Mouse (Mus musculus): ENCODE results near the gene Chic2. TPM values are rescaled to one million over a fixed set of nuclear protein-coding genes. Genes with fewer than 3 reads are reported as not detected.

Chic2 gene
- polyA plus RNA-seq, 1 experiment from 2014 or later, result 40.0 TPM

DNA sequence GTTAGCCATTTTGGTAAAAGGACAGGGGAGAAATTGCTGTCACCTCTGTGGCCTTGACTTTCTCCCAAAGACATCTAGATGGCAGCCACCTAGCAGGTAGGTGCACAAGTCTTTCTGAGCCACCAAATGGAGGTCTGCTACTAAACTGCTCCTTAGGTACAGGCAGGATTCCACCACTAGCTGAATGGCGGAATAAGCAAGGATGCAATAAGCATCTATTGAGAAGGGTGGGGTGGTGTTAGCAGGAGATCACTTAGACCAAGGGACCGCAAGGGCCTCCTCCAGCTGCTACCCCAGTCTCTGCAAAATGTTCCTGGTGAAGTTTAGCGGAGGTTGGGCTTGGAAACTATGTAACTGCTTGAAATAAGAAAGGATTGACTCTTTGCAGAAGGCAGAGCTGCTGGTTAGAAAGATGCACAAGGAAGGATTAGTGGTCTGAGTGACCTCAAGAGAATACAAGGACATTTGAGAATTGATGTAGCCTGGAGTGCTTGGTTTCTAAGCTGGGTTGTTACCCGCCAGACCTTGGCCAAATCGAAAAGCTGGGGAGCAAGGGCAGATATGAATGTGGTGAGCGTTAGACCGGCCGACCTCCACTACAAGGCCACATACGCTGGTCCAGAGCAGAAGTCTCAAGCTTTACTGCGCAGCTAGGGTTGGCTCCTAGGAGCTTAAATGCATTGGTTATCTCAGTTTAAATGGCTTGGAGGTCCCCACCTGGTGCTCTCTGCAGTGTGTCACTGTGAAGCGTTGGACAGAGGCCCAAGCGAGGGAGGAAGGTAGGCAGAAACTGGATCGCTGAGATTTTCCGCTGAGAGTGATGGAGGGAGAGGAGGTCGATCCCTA lies 30.2 kb upstream of the Chic2 start:
- Histone ChIP-seq H3K27me3 (ENCODE audit: low read depth, poor library complexity, severe bottlenecking) (peaks cover 100% of the 10 kb centered on the region), H3K4me3 (peak overlapping the region; percentile 44), H3K36me3 (no peaks in the 10 kb centered on the region), H3K9me3 (replicated peaks) (no peaks in the 10 kb centered on the region), H3K27ac (no peak overlapping the region), H3K4me1 (peaks cover 63% of the 10 kb centered on the region)
- under 1% methylated on average over 15 of the region's 15 CpGs for WGBS
- DNase-seq (ENCODE audit: low spot score), result peak; percentile 65

DNA sequence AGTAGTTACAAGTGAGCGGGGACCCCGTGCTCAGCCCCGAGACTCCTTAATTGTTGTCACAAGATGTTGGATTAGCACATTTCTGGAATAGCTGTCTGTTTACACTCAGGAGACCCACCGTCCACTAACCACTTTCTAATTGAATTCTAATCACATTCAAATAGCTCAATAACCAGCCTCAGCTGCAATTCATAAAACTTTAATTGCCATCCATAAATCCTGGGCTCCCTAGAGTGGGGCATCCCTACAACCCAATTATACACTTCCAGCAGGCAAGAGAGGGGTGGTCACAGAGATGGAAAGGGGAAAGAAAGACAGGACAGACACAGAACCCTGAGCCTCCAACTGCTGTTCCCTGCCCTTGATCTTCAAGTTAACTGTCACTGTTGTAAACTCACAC lies 29.6 kb upstream of the Chic2 start:
- H3K4me1 ChIP-seq, result peaks cover 60% of the 10 kb centered on the region
- H3K9me3 ChIP-seq (replicated peaks), result no peaks in the 10 kb centered on the region
- H3K27ac ChIP-seq, result no peak overlapping the region
- H3K4me3 ChIP-seq, result no peak overlapping the region
- peaks cover 100% of the 10 kb centered on the region for H3K27me3 ChIP-seq (ENCODE audit: low read depth, poor library complexity, severe bottlenecking)
- DNase-seq (ENCODE audit: low spot score), result peak; percentile 47
- WGBS, result 1% methylated on average over 4 of the region's 4 CpGs
- no peaks in the 10 kb centered on the region for H3K36me3 ChIP-seq

DNA sequence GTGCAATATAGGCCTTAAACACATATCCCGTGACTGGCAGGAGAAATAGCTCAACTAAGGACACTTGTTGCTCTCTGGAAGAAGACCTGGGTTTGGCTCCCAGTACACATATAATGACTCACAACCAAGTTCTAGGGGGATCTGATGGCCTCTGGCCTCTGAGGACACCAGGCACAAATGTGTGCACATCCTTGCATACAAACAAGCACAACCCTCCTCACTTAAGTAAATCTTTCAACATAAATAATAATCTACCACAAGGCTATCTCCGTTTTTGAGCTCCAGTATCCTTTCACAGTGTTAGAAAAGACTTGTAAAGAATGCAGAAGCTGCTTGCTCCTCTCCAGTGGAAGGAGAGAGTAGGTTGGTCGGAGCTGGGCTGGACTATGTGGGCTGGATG lies 29.1 kb upstream of the Chic2 start:
- Histone ChIP-seq H3K4me3 (no peak overlapping the region), H3K27me3 (ENCODE audit: low read depth, poor library complexity, severe bottlenecking) (peaks cover 100% of the 10 kb centered on the region), H3K36me3 (no peaks in the 10 kb centered on the region), H3K27ac (no peak overlapping the region), H3K4me1 (peaks cover 60% of the 10 kb centered on the region), H3K9me3 (replicated peaks) (no peaks in the 10 kb centered on the region)
- peak; percentile 31 for DNase-seq (ENCODE audit: low spot score)
- 8% methylated on average over 3 of the region's 3 CpGs for WGBS

DNA sequence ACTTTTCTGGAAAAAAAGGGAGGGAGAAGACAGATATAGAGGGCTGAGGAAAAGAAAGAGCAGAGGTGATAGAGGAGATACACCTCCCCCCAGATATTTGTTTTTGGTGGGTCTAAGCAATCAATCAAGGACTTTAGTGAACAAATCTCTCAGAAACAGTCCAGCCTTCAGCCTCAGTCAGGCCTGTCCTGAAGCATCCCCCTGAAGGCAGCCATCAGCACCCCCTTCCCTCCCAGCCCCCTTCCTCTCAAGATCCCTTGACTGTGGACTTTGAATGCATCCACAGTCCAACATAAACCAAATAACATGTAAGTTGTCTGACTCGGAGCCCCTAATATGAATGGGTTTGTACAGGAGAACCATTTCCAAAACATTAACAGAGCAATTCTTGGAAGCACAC lies 28.6 kb upstream of the Chic2 start:
- peaks cover 60% of the 10 kb centered on the region for H3K4me1 ChIP-seq

DNA sequence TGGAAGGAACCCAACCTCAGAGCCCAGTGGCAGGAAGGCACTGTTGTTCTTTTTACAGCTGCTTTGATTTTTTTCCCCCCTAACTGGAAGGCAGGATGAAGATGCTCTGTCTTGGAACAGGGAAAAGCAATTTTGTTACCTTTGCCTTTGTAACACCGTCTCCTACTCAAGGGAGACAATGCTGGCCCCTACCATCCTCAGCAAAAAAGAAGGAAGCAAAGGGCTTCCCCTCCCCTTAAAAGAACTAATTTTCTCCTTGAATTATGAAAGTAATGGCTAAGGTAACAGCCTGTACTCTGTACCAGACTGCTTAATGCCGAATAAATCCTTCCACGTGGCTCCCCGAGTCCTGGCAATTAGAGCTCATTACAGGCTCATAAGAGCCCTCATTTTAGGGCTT lies 28.0 kb upstream of the Chic2 start:
- H3K36me3 ChIP-seq, result no peaks in the 10 kb centered on the region
- H3K4me1 ChIP-seq, result peaks cover 62% of the 10 kb centered on the region
- 0% methylated on average over 4 of the region's 4 CpGs for WGBS
- H3K27me3 ChIP-seq (ENCODE audit: low read depth, poor library complexity, severe bottlenecking), result peaks cover 100% of the 10 kb centered on the region
- H3K4me3 ChIP-seq, result no peak overlapping the region
- H3K9me3 ChIP-seq (replicated peaks), result no peaks in the 10 kb centered on the region
- no peak overlapping the region for H3K27ac ChIP-seq
- no peak for DNase-seq (ENCODE audit: low spot score)

More for the DNA sequence above, 28.6 kb upstream of the Chic2 start:
- WGBS, result 19% methylated on average over 1 of the region's 1 CpGs
- Histone ChIP-seq H3K9me3 (replicated peaks) (no peaks in the 10 kb centered on the region), H3K36me3 (no peaks in the 10 kb centered on the region), H3K27me3 (ENCODE audit: low read depth, poor library complexity, severe bottlenecking) (peaks cover 100% of the 10 kb centered on the region), H3K4me3 (no peak overlapping the region), H3K27ac (no peak overlapping the region)
- DNase-seq (ENCODE audit: low spot score), result no peak

DNA sequence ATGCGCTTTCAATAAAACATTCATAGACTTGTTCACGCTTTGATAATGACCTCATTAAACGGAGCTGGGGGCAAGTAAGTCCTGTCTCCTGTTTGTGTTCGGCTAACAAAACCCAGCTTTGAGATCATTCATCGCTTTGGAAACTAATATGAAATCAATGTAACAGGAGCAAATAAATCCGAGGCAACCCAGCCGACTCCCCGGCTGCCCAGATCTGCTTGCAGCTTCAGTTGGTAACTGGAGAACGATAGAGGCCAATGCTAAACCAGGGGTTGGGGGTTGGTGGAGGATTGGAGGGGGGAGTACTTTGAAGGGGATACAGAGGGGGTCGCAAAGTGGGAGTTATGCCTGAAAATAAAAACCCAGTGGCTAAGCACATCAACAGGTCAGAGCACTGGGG lies 27.4 kb upstream of the Chic2 start:
- Histone ChIP-seq H3K27me3 (ENCODE audit: low read depth, poor library complexity, severe bottlenecking) (peaks cover 100% of the 10 kb centered on the region), H3K4me1 (peaks cover 67% of the 10 kb centered on the region), H3K4me3 (no peak overlapping the region), H3K36me3 (no peaks in the 10 kb centered on the region), H3K27ac (no peak overlapping the region), H3K9me3 (replicated peaks) (no peaks in the 10 kb centered on the region)
- 1% methylated on average over 10 of the region's 10 CpGs for WGBS
- DNase-seq (ENCODE audit: low spot score), result peak; percentile 46

DNA sequence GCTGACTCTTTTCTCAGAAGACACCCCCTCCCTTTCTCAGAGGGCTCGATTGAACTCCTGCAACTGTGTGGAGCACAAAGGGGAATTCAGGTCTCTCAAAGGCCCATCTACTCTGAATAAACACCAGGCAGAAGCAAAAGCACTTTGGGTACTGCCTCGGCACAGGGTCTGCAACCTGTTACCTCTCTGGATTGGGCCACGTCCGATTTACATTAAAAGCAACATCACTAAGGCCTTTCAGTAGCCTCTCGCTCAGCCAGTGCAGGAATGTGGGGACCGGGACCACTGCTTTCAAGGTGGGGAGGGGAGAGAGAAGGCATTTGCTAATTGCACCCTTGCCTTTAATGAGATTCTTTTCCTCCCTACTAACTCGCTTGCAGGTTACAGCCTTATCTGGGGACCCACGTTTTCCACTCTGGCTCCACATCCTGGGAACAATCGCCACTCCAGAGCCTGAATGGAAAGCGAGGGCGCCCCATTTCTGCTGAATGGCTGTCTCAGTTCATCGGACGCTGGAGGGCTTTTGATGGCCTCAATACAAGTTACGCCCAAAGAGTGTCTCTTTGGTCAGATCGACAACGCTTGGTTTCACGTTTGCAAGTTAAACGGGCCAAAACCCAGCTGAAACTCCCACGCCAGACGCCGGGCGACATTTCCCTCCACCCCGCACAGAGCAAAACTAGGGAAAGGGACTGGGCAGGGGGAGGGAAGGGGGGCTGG lies 26.2 kb upstream of the Chic2 start:
- H3K4me1 ChIP-seq, result peaks cover 65% of the 10 kb centered on the region
- H3K27me3 ChIP-seq (ENCODE audit: low read depth, poor library complexity, severe bottlenecking), result peaks cover 100% of the 10 kb centered on the region
- no peak overlapping the region for H3K27ac ChIP-seq
- H3K4me3 ChIP-seq, result peak overlapping the region; percentile 32
- under 1% methylated on average over 23 of the region's 23 CpGs for WGBS
- no peaks in the 10 kb centered on the region for H3K36me3 ChIP-seq
- peak; percentile 62 for DNase-seq (ENCODE audit: low spot score)
- H3K9me3 ChIP-seq (replicated peaks), result no peaks in the 10 kb centered on the region

DNA sequence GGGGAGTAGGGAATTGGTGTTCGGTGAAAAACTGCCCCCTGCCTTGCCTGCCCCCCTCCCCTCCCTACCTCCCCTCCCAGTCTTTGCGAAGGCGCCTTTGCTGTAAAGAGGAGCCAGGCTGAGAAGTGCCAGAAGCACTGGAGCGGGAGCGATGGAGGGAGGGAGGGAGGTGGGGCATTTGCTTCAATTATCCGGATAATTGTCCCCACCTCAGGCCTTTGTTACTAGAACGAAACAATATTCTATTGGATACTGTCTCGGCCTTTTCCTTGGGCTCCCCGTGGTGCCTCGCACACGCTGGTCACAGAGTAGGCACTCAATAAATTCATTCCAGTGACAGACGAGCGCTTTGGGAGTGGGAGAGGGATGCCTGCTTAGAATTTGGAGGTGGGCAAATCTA lies 25.6 kb upstream of the Chic2 start:
- no peaks in the 10 kb centered on the region for H3K36me3 ChIP-seq
- WGBS, result 0% methylated on average over 13 of the region's 13 CpGs
- DNase-seq (ENCODE audit: low spot score), result no peak
- H3K4me3 ChIP-seq, result peak overlapping the region; percentile 32
- peaks cover 59% of the 10 kb centered on the region for H3K4me1 ChIP-seq
- H3K9me3 ChIP-seq (replicated peaks), result no peaks in the 10 kb centered on the region
- no peak overlapping the region for H3K27ac ChIP-seq
- peaks cover 100% of the 10 kb centered on the region for H3K27me3 ChIP-seq (ENCODE audit: low read depth, poor library complexity, severe bottlenecking)

DNA sequence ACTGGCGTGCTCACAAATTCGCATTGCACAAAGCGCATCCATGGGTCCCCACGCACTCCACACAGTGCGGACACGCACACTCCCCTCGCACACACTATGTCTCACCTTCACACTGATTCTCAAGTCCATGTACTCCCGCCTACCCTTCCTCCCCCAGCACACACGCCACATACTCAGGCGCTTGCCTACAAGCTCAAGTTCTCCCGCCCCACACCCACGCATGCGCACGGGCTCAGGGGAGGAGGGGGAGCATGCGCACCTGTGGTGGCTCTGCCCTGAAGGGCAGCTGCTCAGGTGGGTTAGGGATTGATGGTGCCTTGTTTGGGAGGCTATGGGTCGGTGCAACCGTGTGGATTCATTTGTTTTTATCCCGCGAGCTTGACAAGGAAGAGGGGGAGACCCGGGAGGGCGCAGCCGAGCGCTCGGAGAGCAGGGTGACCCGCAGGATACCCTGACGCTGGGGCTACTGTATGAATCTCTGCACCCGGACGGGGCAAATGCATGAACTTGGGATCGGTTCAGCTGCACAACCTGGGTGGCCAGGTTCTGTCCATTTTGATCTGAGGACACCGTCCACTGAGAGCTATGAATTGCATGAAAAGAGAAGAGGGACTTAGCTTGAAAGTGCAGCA lies 22.7 kb upstream of the Chic2 start:
- Histone ChIP-seq H3K27me3 (ENCODE audit: low read depth, poor library complexity, severe bottlenecking) (peaks cover 84% of the 10 kb centered on the region), H3K36me3 (no peaks in the 10 kb centered on the region), H3K4me3 (peak overlapping the region; percentile 58), H3K27ac (peak overlapping the region; percentile 75), H3K4me1 (peaks cover 35% of the 10 kb centered on the region), H3K9me3 (replicated peaks) (no peaks in the 10 kb centered on the region)
- peak; percentile 87 for DNase-seq (ENCODE audit: low spot score)
- under 1% methylated on average over 30 of the region's 30 CpGs for WGBS

DNA sequence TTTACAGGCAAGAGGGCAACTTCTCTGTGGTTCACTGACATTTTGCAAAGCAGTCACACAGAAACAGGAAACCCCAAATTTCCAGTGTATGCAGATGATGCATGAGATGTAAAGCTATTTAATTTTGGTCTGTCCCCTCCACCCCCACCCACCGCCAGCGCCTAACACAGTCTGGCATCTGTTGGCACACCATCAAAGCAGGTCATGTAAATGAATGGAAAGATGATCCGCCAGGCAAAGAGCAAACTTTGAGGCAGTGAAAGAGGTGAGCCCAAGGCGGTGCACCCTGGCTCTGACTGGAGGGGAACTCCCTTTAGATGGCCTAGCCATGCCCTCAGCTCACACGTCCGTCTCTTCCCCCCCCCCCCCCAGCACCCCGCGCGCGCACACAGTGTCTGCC lies 22.1 kb upstream of the Chic2 start:
- Histone ChIP-seq H3K27ac (peak overlapping the region; percentile 75), H3K27me3 (ENCODE audit: low read depth, poor library complexity, severe bottlenecking) (peaks cover 79% of the 10 kb centered on the region)
- no peak for DNase-seq (ENCODE audit: low spot score)

DNA sequence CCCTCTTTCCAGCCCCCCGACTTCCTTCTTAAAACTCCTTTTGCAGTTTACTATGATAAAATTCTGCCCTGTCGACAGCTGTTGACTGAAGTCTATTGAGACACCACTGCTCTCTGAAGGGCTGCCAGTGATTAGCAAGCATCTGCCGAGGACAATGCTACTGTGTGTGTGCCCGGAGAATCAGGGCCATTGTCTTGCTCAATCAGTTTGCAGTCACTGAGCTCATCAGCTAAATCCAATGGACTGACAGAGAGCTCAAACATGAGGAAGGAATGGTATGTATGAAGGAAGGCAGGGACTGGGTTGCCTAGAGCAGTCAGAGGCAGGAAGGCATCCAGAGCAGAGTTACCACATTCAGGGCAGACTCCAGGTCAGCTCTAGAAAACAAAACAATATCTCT lies 18.6 kb upstream of the Chic2 start:
- DNase-seq (ENCODE audit: low spot score), result no peak
- no peak overlapping the region for H3K4me3 ChIP-seq
- H3K36me3 ChIP-seq, result no peaks in the 10 kb centered on the region
- H3K4me1 ChIP-seq, result peaks cover 13% of the 10 kb centered on the region
- no peak overlapping the region for H3K27ac ChIP-seq
- peaks cover 49% of the 10 kb centered on the region for H3K27me3 ChIP-seq (ENCODE audit: low read depth, poor library complexity, severe bottlenecking)
- no peaks in the 10 kb centered on the region for H3K9me3 ChIP-seq (replicated peaks)
- 73% methylated on average over 4 of the region's 4 CpGs for WGBS

More for the DNA sequence above, 22.1 kb upstream of the Chic2 start:
- 4% methylated on average over 10 of the region's 10 CpGs for WGBS
- no peaks in the 10 kb centered on the region for H3K9me3 ChIP-seq (replicated peaks)
- peaks cover 29% of the 10 kb centered on the region for H3K4me1 ChIP-seq
- H3K36me3 ChIP-seq, result no peaks in the 10 kb centered on the region
- H3K4me3 ChIP-seq, result peak overlapping the region; percentile 58

DNA sequence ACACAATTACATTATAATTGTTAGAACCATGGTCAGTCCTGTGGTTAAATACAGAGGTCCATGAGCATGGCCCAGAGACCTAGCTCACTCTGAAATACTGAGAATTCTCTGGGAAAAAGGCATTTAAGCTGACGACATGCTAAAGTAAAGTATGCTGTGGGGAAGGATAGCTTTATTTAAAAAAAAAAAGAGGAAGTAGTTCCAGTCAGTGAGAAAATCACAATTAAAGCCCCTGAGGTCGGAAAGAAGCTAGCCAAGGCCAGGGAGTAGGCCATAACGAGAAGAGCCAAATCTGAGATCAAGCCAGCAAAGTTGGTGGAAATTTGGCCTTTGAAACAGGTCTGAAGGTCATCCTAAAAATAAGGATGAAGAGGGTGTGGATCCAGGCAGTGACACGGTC lies 6.5 kb upstream of the Chic2 start:
- Histone ChIP-seq H3K27ac (no peak overlapping the region), H3K27me3 (ENCODE audit: low read depth, poor library complexity, severe bottlenecking) (no peaks in the 10 kb centered on the region), H3K4me1 (0 out of 2 replicates have a peak, but pooled peaks cover 4% of the 10 kb centered on the region), H3K36me3 (no peaks in the 10 kb centered on the region), H3K4me3 (no peak overlapping the region), H3K9me3 (replicated peaks) (no peaks in the 10 kb centered on the region)
- WGBS, result 76% methylated on average over 4 of the region's 4 CpGs
- no peak for DNase-seq (ENCODE audit: low spot score)
